ENCODE assay signal across 25 mouse cellular contexts in the genomic region with DNA sequence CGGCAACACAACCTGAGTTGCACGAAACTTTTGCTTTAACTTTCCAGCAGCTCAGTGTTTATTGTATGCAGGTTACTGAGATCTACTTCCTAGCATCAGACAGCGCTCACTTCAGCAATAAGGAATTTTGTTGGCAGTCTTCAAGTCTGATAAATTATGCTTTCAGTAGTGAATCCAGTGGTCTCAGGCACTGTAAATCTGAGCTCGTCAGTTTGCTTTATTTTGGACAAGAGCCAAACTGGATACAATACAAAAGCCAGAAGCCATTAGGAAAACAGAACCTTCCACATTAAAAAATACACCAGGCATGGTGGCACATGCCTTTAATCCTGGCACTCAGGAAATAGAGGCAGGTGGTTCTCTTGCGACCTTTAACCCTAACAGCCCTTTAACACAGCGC. TPM values are rescaled to one million over a fixed set of nuclear protein-coding genes. Genes with fewer than 3 reads are reported as not detected.
DNase-seq lines count a peak whose midpoint lies in the region; ATAC-seq and TF ChIP-seq lines count a peak whose summit lies in the region.
"Had no signal": no experiment of that assay in that cellular context is flagged by ENCODE, and none has a peak within 500 bp of the region (broad histone marks: within the 10 kb centered on the region; RNA-seq: fewer than 3 reads in every experiment).

No protein-coding gene starts in this region.

- 0 out of 2 replicates have a peak, but pooled peaks cover 6% of the 10 kb centered on the region for H3K4me1 ChIP-seq in embryonic facial prominence, embryonic 13.5 days
- no peaks in the 10 kb centered on the region for H3K4me1 ChIP-seq in embryonic facial prominence, embryonic 10.5 days
- peaks cover 52% of the 10 kb centered on the region for H3K4me1 ChIP-seq in heart, embryonic 13.5 days
- H3K4me1 ChIP-seq in heart, adult 2 months (ENCODE audit: control insufficient read depth, insufficient read depth, low read length), result no peaks in the 10 kb centered on the region
- no peaks in the 10 kb centered on the region for H3K4me1 ChIP-seq in kidney, postnatal 0 days (replicated peaks; ENCODE audit: insufficient read depth, low read length)
- no peaks in the 10 kb centered on the region for H3K4me1 ChIP-seq in intestine, embryonic 16.5 days (ENCODE audit: control insufficient read depth, insufficient read depth, low read length)
- H3K4me1 ChIP-seq: limb, embryonic 15.5 days; lung, embryonic 15.5 days; neural tube, embryonic 15.5 days; stomach, embryonic 15.5 days had no signal

- H3K27me3 ChIP-seq in embryonic facial prominence, embryonic 13.5 days, result no peaks in the 10 kb centered on the region
- no peaks in the 10 kb centered on the region for H3K27me3 ChIP-seq in embryonic facial prominence, embryonic 10.5 days (replicated peaks; ENCODE audit: low read depth, poor library complexity, severe bottlenecking)
- no peaks in the 10 kb centered on the region for H3K27me3 ChIP-seq in heart, embryonic 13.5 days (replicated peaks)
- H3K27me3 ChIP-seq in heart, adult 2 months (ENCODE audit: control insufficient read depth, insufficient read depth, low read length), result no peaks in the 10 kb centered on the region
- H3K27me3 ChIP-seq in kidney, postnatal 0 days (ENCODE audit: insufficient read depth, low read length), result no peaks in the 10 kb centered on the region
- no peaks in the 10 kb centered on the region for H3K27me3 ChIP-seq in intestine, embryonic 16.5 days (replicated peaks; ENCODE audit: control insufficient read depth, insufficient read depth, low read length)
- H3K27me3 ChIP-seq: limb, embryonic 15.5 days; lung, embryonic 15.5 days; neural tube, embryonic 15.5 days; stomach, embryonic 15.5 days had no signal

- 60% methylated on average over 6 of the region's 6 CpGs for WGBS in embryonic facial prominence, embryonic 13.5 days
- WGBS in embryonic facial prominence, embryonic 10.5 days, result 86% methylated on average over 6 of the region's 6 CpGs
- WGBS in heart, embryonic 13.5 days, result 58% methylated on average over 6 of the region's 6 CpGs
- 68% methylated on average over 6 of the region's 6 CpGs for WGBS in heart, adult 2 months
- 33% methylated on average over 6 of the region's 6 CpGs for WGBS in kidney, postnatal 0 days
- 47% methylated on average over 6 of the region's 6 CpGs for WGBS in intestine, embryonic 16.5 days

- H3K79me2 ChIP-seq in heart, adult 2 months (replicated peaks; ENCODE audit: control insufficient read depth, insufficient read depth, low read length), result no peaks in the 10 kb centered on the region

- 0 out of 2 replicates have a peak, but pooled peaks have one; percentile 15 for ATAC-seq in embryonic facial prominence, embryonic 13.5 days (ENCODE audit: insufficient number of reproducible peaks, insufficient read depth, low FRiP score, low TSS enrichment, low read depth)
- ATAC-seq in heart, embryonic 13.5 days (ENCODE audit: extremely low read depth, insufficient number of reproducible peaks, low FRiP score, low TSS enrichment), result no peak
- no peak for ATAC-seq in kidney, postnatal 0 days (replicated peaks; ENCODE audit: low FRiP score, low read depth)
- ATAC-seq in intestine, embryonic 16.5 days, result peak; percentile 23; the same call in 1 of the 2 replicates

- no peak for TF ChIP-seq EP300 in heart, adult 2 months (IDR thresholded peaks at IDR 0.05; ENCODE audit: insufficient read depth, low read depth, low read length)

- H3K4me3 ChIP-seq in embryonic facial prominence, embryonic 13.5 days, result no peak overlapping the region
- no peak overlapping the region for H3K4me3 ChIP-seq in embryonic facial prominence, embryonic 10.5 days
- H3K4me3 ChIP-seq in heart, embryonic 13.5 days, result no peak overlapping the region
- no peak overlapping the region for H3K4me3 ChIP-seq in heart, adult 2 months
- no peak overlapping the region for H3K4me3 ChIP-seq in kidney, postnatal 0 days (replicated peaks; ENCODE audit: low read depth, low read length)
- H3K4me3 ChIP-seq in intestine, embryonic 16.5 days (ENCODE audit: low read length), result no peak overlapping the region
- H3K4me3 ChIP-seq: limb, embryonic 15.5 days; lung, embryonic 15.5 days; neural tube, embryonic 15.5 days; stomach, embryonic 15.5 days had no signal

- TF ChIP-seq POLR2A in heart, adult 2 months (IDR thresholded peaks at IDR 0.05; ENCODE audit: insufficient read depth, low read depth, low read length), result no peak

- intact Hi-C loops in heart, adult 2 months (cut with DNase I), result no loop called here

- DNase-seq in embryonic facial prominence, embryonic 10.5 days (ENCODE audit: low spot score), result no peak
- no peak for DNase-seq in heart, adult 2 months
- DNase-seq in kidney, postnatal 0 days (ENCODE audit: low spot score), result peak; percentile 56
- DNase-seq in kidney, adult 8-10 months, result no peak
- no peak for DNase-seq in urinary bladder, postnatal 10 days (ENCODE audit: low spot score)
- DNase-seq: adrenal gland, postnatal 10 days; cerebellum, adult 2 months; cerebellum, postnatal 36 days; embryo, embryonic 11 days; gastrocnemius, postnatal 25 days; heart, postnatal 4 days; kidney, postnatal 14 days; left cerebral cortex, postnatal 4 days; lung, postnatal 4 days; right cerebral cortex, adult 18-20 months; right cerebral cortex, postnatal 4 days; thymus, adult 2 months had no signal

- no peak for TF ChIP-seq CTCF in heart, adult 2 months (IDR thresholded peaks at IDR 0.05)
- TF ChIP-seq CTCF in kidney, postnatal 0 days (IDR thresholded peaks at IDR 0.05; ENCODE audit: low read depth), result no peak

- peak overlapping the region; percentile 22; the same call in 1 of the 2 replicates for H3K27ac ChIP-seq in embryonic facial prominence, embryonic 13.5 days
- no peak overlapping the region for H3K27ac ChIP-seq in embryonic facial prominence, embryonic 10.5 days (replicated peaks)
- peak overlapping the region; percentile 56 for H3K27ac ChIP-seq in heart, embryonic 13.5 days (replicated peaks)
- H3K27ac ChIP-seq in heart, adult 2 months, result no peak overlapping the region
- no peak overlapping the region for H3K27ac ChIP-seq in kidney, postnatal 0 days
- H3K27ac ChIP-seq in intestine, embryonic 16.5 days (ENCODE audit: low read length), result no peak overlapping the region
- H3K27ac ChIP-seq: limb, embryonic 15.5 days; liver, embryonic 14.5 days; lung, embryonic 15.5 days; neural tube, embryonic 15.5 days; stomach, embryonic 15.5 days had no signal

- no peak overlapping the region for H3K9ac ChIP-seq in embryonic facial prominence, embryonic 13.5 days
- no peak overlapping the region for H3K9ac ChIP-seq in heart, embryonic 13.5 days
- H3K9ac ChIP-seq in heart, adult 2 months (ENCODE audit: low read depth, low read length), result no peak overlapping the region
- H3K9ac ChIP-seq in kidney, postnatal 0 days (ENCODE audit: low read depth, low read length), result no peak overlapping the region
- H3K9ac ChIP-seq in intestine, embryonic 16.5 days (ENCODE audit: low read depth, low read length), result no peak overlapping the region
- H3K9ac ChIP-seq: limb, embryonic 15.5 days; liver, embryonic 14.5 days; lung, embryonic 15.5 days; neural tube, embryonic 15.5 days; stomach, embryonic 15.5 days had no signal

- no peaks in the 10 kb centered on the region for H3K9me3 ChIP-seq in embryonic facial prominence, embryonic 13.5 days
- no peaks in the 10 kb centered on the region for H3K9me3 ChIP-seq in embryonic facial prominence, embryonic 10.5 days
- no peaks in the 10 kb centered on the region for H3K9me3 ChIP-seq in heart, embryonic 13.5 days
- no peaks in the 10 kb centered on the region for H3K9me3 ChIP-seq in kidney, postnatal 0 days (replicated peaks; ENCODE audit: low read length)
- no peaks in the 10 kb centered on the region for H3K9me3 ChIP-seq in intestine, embryonic 16.5 days (ENCODE audit: control insufficient read depth, low read length)
- H3K9me3 ChIP-seq: limb, embryonic 15.5 days; lung, embryonic 15.5 days; neural tube, embryonic 15.5 days; stomach, embryonic 15.5 days had no signal

- H3K4me2 ChIP-seq in embryonic facial prominence, embryonic 13.5 days, result no peak overlapping the region
- H3K4me2 ChIP-seq in heart, embryonic 13.5 days, result no peak overlapping the region
- H3K4me2 ChIP-seq in kidney, postnatal 0 days (ENCODE audit: low read length), result no peak overlapping the region
- H3K4me2 ChIP-seq in intestine, embryonic 16.5 days (ENCODE audit: low read depth, low read length), result no peak overlapping the region
- H3K4me2 ChIP-seq: limb, embryonic 15.5 days; lung, embryonic 15.5 days; neural tube, embryonic 15.5 days; stomach, embryonic 15.5 days had no signal

- H3K36me3 ChIP-seq in embryonic facial prominence, embryonic 13.5 days, result peaks cover 12% of the 10 kb centered on the region
- peaks cover 18% of the 10 kb centered on the region for H3K36me3 ChIP-seq in embryonic facial prominence, embryonic 10.5 days (replicated peaks)
- H3K36me3 ChIP-seq in heart, embryonic 13.5 days, result peaks cover 46% of the 10 kb centered on the region
- H3K36me3 ChIP-seq in heart, adult 2 months (ENCODE audit: control insufficient read depth, insufficient read depth, low read length), result no peaks in the 10 kb centered on the region; the same call in 1 of the 2 replicates
- H3K36me3 ChIP-seq in kidney, postnatal 0 days (ENCODE audit: insufficient read depth, low read length), result no peaks in the 10 kb centered on the region; the same call in 1 of the 2 replicates
- no peaks in the 10 kb centered on the region for H3K36me3 ChIP-seq in intestine, embryonic 16.5 days (ENCODE audit: control insufficient read depth, insufficient read depth, low read length)

RNA-seq across cellular contexts. Expression of a gene that starts 39.6 kb away (rescaled TPM):
- 6.8 and 8.8 TPM in 2 replicates for polyA plus RNA-seq in embryonic facial prominence, embryonic 13.5 days (2015; fragmentation: Nextera tagmentation; extraction: Ambion mirVana)
- 5.0 and 5.4 TPM in 2 replicates for polyA plus RNA-seq in embryonic facial prominence, embryonic 10.5 days (2016; fragmentation: Nextera tagmentation; extraction: Ambion mirVana)
- 6.7 and 7.9 TPM in 2 replicates for polyA plus RNA-seq in heart, embryonic 13.5 days (2015; fragmentation: Nextera tagmentation; extraction: Ambion mirVana)
- total RNA-seq in heart, adult 2 months (2021), result 1 to 10 TPM; 8.8 to 9.7 TPM
- polyA plus RNA-seq in heart, adult 2 months (2012; rRNA removed), result 6.5 and 10.1 TPM in 2 replicates
- polyA plus RNA-seq in kidney, postnatal 0 days (2015; fragmentation: Nextera tagmentation; extraction: Ambion mirVana), result 4.9 and 5.4 TPM in 2 replicates
- polyA plus RNA-seq in intestine, embryonic 16.5 days (2015; fragmentation: Nextera tagmentation; extraction: Ambion mirVana), result 5.8 and 6.5 TPM in 2 replicates

Comparison
In these comparisons a context has a peak if more than half of its experiments do, and no peak if none do; other contexts are left out.
1. H3K27ac ChIP-seq: peak in embryonic facial prominence, embryonic 13.5 days (single experiment) and heart, embryonic 13.5 days (single experiment); none in embryonic facial prominence, embryonic 10.5 days (single experiment), heart, adult 2 months (single experiment), kidney, postnatal 0 days (single experiment) and intestine, embryonic 16.5 days (single experiment).
2. ATAC-seq: peak in embryonic facial prominence, embryonic 13.5 days (single experiment) and intestine, embryonic 16.5 days (single experiment); none in heart, embryonic 13.5 days (single experiment) and kidney, postnatal 0 days (single experiment).